Mouse (Mus musculus): ENCODE results near the gene Rhob.

Gene Rhob

DNA sequence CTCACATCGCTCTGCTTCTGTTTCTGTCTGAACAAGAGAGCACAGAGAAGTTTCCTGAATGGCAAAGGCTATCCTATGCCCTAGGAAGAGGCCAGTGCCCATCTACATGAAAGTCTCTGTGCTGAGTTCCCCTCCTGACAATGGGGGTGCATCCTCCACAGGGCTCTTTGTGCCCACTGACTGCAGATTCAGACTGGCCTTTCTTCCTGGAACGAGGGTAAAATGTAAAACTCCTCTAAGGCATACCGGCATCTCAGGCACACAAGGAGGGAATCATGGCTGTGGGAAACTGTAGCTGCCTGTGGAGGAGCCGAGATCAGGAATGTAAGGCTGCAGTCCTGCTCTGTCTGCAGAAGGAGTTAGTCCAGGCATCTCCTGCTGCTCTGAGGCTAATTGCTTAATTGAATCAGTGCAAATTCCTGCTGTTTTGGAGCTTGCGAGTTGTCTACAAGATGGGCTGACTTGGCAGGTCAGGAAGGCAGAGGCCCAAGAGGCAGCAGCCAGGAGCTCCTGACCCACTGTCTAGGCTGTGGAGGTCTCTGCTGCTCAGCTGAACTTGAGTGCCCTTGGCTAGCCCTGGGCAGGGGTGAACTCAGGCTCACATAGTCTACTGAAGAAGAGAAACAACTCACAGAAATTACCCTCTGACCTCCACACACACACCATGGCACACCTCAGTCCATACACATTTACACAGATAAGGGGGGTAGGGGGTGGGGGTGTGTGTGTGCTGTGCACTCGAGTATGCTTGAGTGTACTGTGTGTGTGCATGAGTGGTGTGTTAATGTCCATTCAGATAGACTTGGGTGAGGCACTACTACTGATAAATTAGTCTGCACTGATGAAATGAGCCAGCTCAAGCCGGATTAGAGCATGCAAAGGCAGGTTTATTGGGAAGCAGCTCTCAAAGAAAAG, 48.0 kb downstream of the Rhob start:
- in situ Hi-C loops (cut with MboI; ENCODE audit: low sequenced_read_pairs) = no loop called here

- in situ Hi-C loops (cut with MboI; ENCODE audit: low sequenced_read_pairs) = no loop called here
Measured at GRCm38 (mm10) chr12:8450639-8451038, 49.2 kb downstream of the Rhob start.

DNA sequence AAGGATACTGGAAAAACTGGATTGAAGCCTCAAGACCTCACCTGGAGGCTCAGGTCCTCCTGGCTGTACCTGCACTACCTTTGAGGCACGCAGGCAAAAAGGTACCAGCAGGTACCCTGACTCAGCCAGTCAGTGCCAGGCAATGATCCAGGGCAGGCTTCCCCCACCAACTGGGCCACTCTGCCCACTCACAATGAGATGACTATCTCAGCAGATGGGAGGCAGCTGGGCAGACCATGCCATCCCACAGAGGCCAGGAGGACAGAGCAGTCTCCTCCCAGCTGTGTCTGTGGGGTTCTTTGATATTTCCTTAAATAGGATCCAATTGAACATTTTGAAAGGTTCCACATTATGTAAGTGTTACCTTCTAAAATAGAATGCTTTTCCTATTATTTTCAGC, 49.8 kb downstream of the Rhob start:
- in situ Hi-C loops (cut with MboI; ENCODE audit: low sequenced_read_pairs) = no loop called here
